Mouse (Mus musculus): ENCODE results near the gene Pogz.

GRCm38 (mm10) chr3:94888595-94888994, 51.2 kb downstream of the Pogz start:
- TF ChIP-seq EP300 (IDR thresholded peaks at IDR 0.05; ENCODE audit: low read depth) (no peak), CTCF (IDR thresholded peaks at IDR 0.05; ENCODE audit: low read depth) (peak; percentile 60)
